Mouse (Mus musculus) megakaryocyte, embryonic 14.5 days (primary cell): ENCODE measurements around the gene Abca3. TPM values are rescaled to one million over a fixed set of nuclear protein-coding genes. Genes with fewer than 3 reads are reported as not detected.

Experiments used
- H3K27me3 ChIP-seq: replicated peaks from 2 replicates; pipeline ENCODE3; 2012; ENCODE audit warnings: inconsistent platforms
- H3K36me3 ChIP-seq: replicated peaks from 2 replicates; pipeline ENCODE3; 2012; ENCODE audit warnings: low read length, inconsistent platforms, mixed read lengths
- H3K4me1 ChIP-seq: 2 replicates; pipeline ENCODE4 v1.6.1; 2012; ENCODE audit warnings: inconsistent platforms
- H3K4me3 ChIP-seq: replicated peaks from 2 replicates; pipeline ENCODE3; 2012; ENCODE audit warnings: moderate library complexity, mild to moderate bottlenecking, inconsistent platforms
- H3K9me3 ChIP-seq: 2 replicates; pipeline ENCODE4 v1.6.1; 2012; ENCODE audit warnings: inconsistent platforms
- FLI1 ChIP-seq: IDR thresholded peaks from 2 replicates; pipeline ENCODE4 v1.6.1; 2012; ENCODE audit warnings: low read length, inconsistent platforms, mixed read lengths
- GATA1 ChIP-seq: IDR thresholded peaks from 3 replicates; pipeline ENCODE4 v1.6.1; 2012; ENCODE audit warnings: mixed read lengths, low read length, inconsistent platforms, borderline replicate concordance
- polyA plus RNA-seq: library from polyadenylated mRNA; stranded (reverse); fragments of >175 nt; gene quantifications from 2 replicates; pipeline ENCODE4 v1.2.3, GENCODE M21; 2012; ENCODE audit warnings: low replicate concordance; ENCODE audit not compliant: insufficient read depth

Gene Abca3
- polyA plus RNA-seq, 1 experiment = 7.6 TPM

DNA sequence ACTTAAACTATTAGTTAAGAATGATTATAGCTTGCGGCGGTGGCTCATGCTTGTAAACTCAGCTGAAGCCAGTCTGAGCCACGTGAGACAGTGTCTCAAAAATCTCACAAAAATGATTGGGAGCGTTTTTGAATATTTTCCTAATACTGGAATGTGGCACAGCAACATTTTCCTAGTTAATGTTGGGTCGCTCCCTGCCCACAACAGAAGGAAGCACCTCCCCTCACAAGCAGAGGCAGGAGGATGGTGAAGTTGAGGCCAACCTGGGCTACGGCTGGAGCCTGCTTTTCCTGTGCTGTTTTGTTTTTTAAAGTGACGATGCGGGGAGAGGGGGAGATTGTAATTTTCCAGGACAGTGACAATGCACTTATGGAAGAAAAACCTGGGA is 75.4 kb downstream of the Abca3 start:
- Histone ChIP-seq H3K4me3 (peak overlapping the region; percentile 98), H3K4me1 (peaks cover 26% of the 10 kb centered on the region), H3K36me3 (peaks cover 52% of the 10 kb centered on the region), H3K27me3 (no peaks in the 10 kb centered on the region), H3K9me3 (no peaks in the 10 kb centered on the region)
- TF ChIP-seq FLI1 = no peak
- no peak for TF ChIP-seq GATA1

DNA sequence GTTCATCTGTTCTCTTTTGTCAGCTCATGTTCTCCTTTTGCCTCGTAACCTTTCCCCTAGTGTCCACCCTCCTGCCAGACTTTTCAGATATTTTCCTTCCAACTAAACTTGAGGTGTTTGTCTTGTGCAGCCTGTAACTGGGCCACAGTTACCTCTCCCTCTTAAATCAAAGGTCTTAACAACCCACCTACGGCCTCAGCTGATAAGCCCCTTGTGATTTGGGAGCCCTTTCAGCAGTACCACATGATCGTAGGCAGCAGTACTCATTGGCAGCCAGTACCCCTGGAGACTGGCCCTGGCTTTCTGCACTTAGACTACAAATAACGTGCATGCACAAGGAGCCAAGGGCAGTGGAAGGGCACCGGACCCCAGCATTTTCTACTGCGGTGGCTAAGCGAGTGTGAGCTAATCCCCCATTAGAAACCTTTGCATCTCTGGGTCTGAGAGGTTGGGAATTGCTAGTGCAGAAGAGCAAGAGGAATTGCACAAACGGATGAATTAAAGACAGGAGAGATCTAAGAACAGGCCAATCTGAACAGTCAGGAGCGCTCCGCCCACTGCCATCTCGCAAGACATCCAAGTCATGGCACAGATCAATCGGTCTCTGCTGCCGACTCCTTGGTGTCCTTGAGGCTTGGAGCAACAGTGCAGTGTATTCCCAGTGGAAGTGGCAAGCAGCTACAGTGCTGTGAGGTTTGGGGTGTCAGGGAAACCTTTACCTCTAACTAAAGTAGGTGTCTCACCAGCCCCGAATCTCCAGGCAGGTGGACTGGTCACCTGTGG is 77.6 kb downstream of the Abca3 start:
- no peak overlapping the region for H3K4me3 ChIP-seq
- H3K36me3 ChIP-seq = peaks cover 50% of the 10 kb centered on the region
- no peaks in the 10 kb centered on the region for H3K27me3 ChIP-seq
- TF ChIP-seq FLI1 (no peak), GATA1 (no peak)
- H3K9me3 ChIP-seq = no peaks in the 10 kb centered on the region
- H3K4me1 ChIP-seq = peaks cover 26% of the 10 kb centered on the region

DNA sequence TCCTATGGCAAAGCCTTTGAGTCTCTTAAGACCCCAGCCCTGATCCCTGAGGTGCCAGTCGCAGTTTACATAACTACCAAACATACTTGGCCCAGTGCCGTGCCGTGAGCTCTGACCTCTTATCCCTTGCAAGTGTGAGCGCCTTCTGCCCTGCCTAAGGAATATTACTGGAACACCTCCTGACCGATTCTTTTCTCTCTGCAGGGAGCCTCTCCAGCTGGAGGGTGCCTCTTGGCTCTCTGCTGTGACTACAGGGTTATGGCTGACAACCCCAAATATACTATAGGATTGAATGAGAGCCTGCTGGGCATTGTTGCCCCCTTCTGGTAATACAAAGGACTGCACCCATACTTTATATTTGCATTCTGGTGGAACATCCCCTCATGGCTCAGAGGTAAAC is 85.3 kb downstream of the Abca3 start:
- TF ChIP-seq FLI1 (no peak), GATA1 (no peak)
- no peak overlapping the region for H3K4me3 ChIP-seq
- H3K36me3 ChIP-seq = peaks cover 90% of the 10 kb centered on the region
- no peaks in the 10 kb centered on the region for H3K9me3 ChIP-seq
- no peaks in the 10 kb centered on the region for H3K4me1 ChIP-seq
- no peaks in the 10 kb centered on the region for H3K27me3 ChIP-seq

DNA sequence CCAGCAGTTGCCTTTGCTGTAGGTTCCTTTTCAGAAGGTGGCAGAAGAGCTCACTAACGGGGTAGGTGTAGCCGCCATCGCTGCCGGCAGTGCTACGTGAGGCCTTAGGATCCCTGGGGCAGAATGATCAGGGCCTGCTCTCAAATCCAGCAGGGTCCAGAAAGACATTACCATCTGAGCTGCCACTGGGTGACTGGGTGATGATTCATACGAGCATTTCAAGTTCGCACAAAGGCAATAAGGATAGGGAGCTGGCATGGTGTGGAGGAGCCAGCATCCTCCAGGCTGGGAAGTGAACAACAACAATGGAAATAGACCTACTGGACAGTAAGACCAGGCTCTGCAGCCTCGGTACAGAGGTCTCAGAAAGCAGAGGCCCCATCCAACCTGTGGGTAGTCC is 88.6 kb downstream of the Abca3 start:
- H3K27me3 ChIP-seq = no peaks in the 10 kb centered on the region
- no peak overlapping the region for H3K4me3 ChIP-seq
- no peak for TF ChIP-seq GATA1
- no peak for TF ChIP-seq FLI1
- peaks cover 96% of the 10 kb centered on the region for H3K36me3 ChIP-seq
- H3K9me3 ChIP-seq = no peaks in the 10 kb centered on the region
- no peaks in the 10 kb centered on the region for H3K4me1 ChIP-seq

- Histone ChIP-seq H3K4me1 (no peaks in the 10 kb centered on the region; the same call in 1 of the 2 replicates), H3K27me3 (no peaks in the 10 kb centered on the region), H3K4me3 (no peak overlapping the region), H3K9me3 (no peaks in the 10 kb centered on the region), H3K36me3 (peaks cover 96% of the 10 kb centered on the region)
- no peak for TF ChIP-seq FLI1
- no peak for TF ChIP-seq GATA1
Observed at GRCm38 (mm10) chr17:24441148-24441547, 89.4 kb downstream of the Abca3 start.

DNA sequence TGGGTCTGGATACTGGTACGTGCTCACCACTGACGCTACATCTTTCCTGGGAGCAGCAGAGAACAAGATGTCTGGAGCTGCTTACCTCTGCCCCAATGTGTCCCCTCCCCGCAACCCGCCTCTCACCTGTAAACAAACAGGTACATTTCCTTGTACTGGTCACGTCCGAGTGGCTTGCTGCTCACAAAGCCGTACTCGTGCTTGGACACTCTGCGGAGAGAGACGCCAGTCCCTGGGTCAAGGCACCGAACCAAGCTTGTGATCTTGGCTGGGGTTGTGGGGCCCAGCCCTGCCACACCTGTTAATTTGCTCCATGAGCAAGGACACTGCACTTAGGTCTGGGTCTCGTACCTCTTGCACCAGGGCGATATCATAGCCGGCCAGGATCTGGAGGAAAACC is 90.4 kb downstream of the Abca3 start:
- no peak for TF ChIP-seq GATA1
- no peak for TF ChIP-seq FLI1
- H3K27me3 ChIP-seq = no peaks in the 10 kb centered on the region
- H3K9me3 ChIP-seq = no peaks in the 10 kb centered on the region
- no peak overlapping the region for H3K4me3 ChIP-seq
- H3K4me1 ChIP-seq = peaks cover 9% of the 10 kb centered on the region
- peaks cover 98% of the 10 kb centered on the region for H3K36me3 ChIP-seq

- no peak within 1 kb of the TSS for H3K4me3 ChIP-seq
- H3K9me3 ChIP-seq = no peaks in the 10 kb centered on the region
- H3K4me1 ChIP-seq = peaks cover 15% of the 10 kb centered on the region
- peaks cover 98% of the 10 kb centered on the region for H3K36me3 ChIP-seq
- TF ChIP-seq FLI1 = no peak
- no peak for TF ChIP-seq GATA1
- no peaks in the 10 kb centered on the region for H3K27me3 ChIP-seq
Observed at GRCm38 (mm10) chr17:24442632-24443155, 90.9 kb downstream of the Abca3 start, which contains the start of gene Dnase1l2. Dnase1l2 (minus strand) TSS chr17:24443105.

- H3K36me3 ChIP-seq = peaks cover 99% of the 10 kb centered on the region
- H3K27me3 ChIP-seq = no peaks in the 10 kb centered on the region
- no peak for TF ChIP-seq GATA1
- no peak for TF ChIP-seq FLI1
Observed at GRCm38 (mm10) chr17:24443409-24443808, 91.7 kb downstream of the Abca3 start.

GRCm38 (mm10) chr17:24446590-24446989 is 94.8 kb downstream of the Abca3 start:
- Histone ChIP-seq H3K27me3 (no peaks in the 10 kb centered on the region), H3K4me1 (peaks cover 40% of the 10 kb centered on the region), H3K4me3 (no peak overlapping the region), H3K36me3 (peaks cover 100% of the 10 kb centered on the region), H3K9me3 (no peaks in the 10 kb centered on the region)
- TF ChIP-seq GATA1 = no peak
- no peak for TF ChIP-seq FLI1

More at GRCm38 (mm10) chr17:24443409-24443808, 91.7 kb downstream of the Abca3 start:
- Histone ChIP-seq H3K4me3 (no peak overlapping the region), H3K4me1 (peaks cover 22% of the 10 kb centered on the region), H3K9me3 (no peaks in the 10 kb centered on the region)

- no peaks in the 10 kb centered on the region for H3K9me3 ChIP-seq
- no peaks in the 10 kb centered on the region for H3K27me3 ChIP-seq
- TF ChIP-seq GATA1 = no peak
- no peak for TF ChIP-seq FLI1
- H3K4me3 ChIP-seq = peak overlapping the region; percentile 0
- peaks cover 75% of the 10 kb centered on the region for H3K36me3 ChIP-seq
- H3K4me1 ChIP-seq = peaks cover 69% of the 10 kb centered on the region
Observed at GRCm38 (mm10) chr17:24449507-24449906, 97.8 kb downstream of the Abca3 start.
